ENCODE assay signal across 16 mouse cellular contexts in the genomic region with DNA sequence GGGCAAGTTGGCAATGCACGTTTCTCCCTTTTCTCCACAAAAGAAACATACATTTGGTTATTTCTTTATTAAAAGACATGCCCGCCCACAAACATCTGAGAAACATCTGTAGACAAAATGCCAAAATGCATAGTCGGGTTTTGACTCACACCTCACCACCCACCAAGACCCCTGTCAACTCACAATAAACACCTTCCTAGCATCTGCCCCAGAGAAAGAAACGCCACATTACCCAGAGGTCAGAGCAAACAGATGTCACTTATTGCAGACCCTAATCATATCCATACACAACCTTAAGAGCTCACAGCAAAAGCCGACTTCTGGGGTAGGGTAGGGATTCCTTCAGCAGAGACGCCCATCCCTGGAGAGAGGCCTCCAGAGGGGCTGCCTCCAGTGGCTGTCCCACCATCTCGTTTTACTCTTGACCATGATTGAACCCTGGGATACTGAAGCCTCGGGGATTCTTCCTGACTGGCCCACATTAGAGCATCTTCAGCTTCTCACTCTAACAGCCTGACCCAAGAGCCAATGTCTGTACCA.
"Had no signal": no experiment of that assay in that cellular context is flagged by ENCODE, and none has a peak within 500 bp of the region (broad histone marks: within the 10 kb centered on the region; RNA-seq: fewer than 3 reads in every experiment).

No protein-coding gene starts in this region.

- H3K27ac ChIP-seq: kidney, embryonic 15.5 days; limb, embryonic 15.5 days; liver, embryonic 12.5 days; midbrain, embryonic 10.5 days; midbrain, embryonic 15.5 days; stomach, embryonic 15.5 days had no signal

- H3K4me3 ChIP-seq: kidney, embryonic 15.5 days; limb, embryonic 15.5 days; liver, embryonic 12.5 days; midbrain, embryonic 10.5 days; midbrain, embryonic 15.5 days; stomach, embryonic 15.5 days had no signal

- H3K9me3 ChIP-seq: kidney, embryonic 15.5 days; limb, embryonic 15.5 days; midbrain, embryonic 10.5 days; midbrain, embryonic 15.5 days; stomach, embryonic 15.5 days had no signal

- DNase-seq: kidney, adult 2 months; kidney, postnatal 14 days; layer of hippocampus, adult 9-11 months; layer of hippocampus, postnatal 36 days; lung, embryonic 14.5 days; lung, postnatal 10 days; lung, postnatal 4 days; right cerebral cortex, postnatal 14 days; thymus, adult 2 months; thymus, postnatal 25 days had no signal

- ATAC-seq: liver, embryonic 12.5 days; midbrain, embryonic 15.5 days had no signal

- H3K27me3 ChIP-seq: kidney, embryonic 15.5 days; limb, embryonic 15.5 days; liver, embryonic 12.5 days; midbrain, embryonic 15.5 days; stomach, embryonic 15.5 days had no signal

- H3K4me1 ChIP-seq: kidney, embryonic 15.5 days; limb, embryonic 15.5 days; liver, embryonic 12.5 days; midbrain, embryonic 10.5 days; midbrain, embryonic 15.5 days; stomach, embryonic 15.5 days had no signal

- H3K9ac ChIP-seq: kidney, embryonic 15.5 days; limb, embryonic 15.5 days; liver, embryonic 12.5 days; lung, embryonic 14.5 days; midbrain, embryonic 15.5 days; stomach, embryonic 15.5 days had no signal

- H3K4me2 ChIP-seq: kidney, embryonic 15.5 days; limb, embryonic 15.5 days; liver, embryonic 12.5 days; lung, embryonic 14.5 days; midbrain, embryonic 15.5 days; stomach, embryonic 15.5 days had no signal

- H3K36me3 ChIP-seq: kidney, embryonic 15.5 days; limb, embryonic 15.5 days; liver, embryonic 12.5 days; midbrain, embryonic 10.5 days; midbrain, embryonic 15.5 days; stomach, embryonic 15.5 days had no signal
